Mouse (Mus musculus): ENCODE measurements around the gene Crispld2. TPM values are rescaled to one million over a fixed set of nuclear protein-coding genes. Genes with fewer than 3 reads are reported as not detected.

The Crispld2 gene
- polyA plus RNA-seq, 1 experiment from 2014 or later, result 0.36 TPM

DNA sequence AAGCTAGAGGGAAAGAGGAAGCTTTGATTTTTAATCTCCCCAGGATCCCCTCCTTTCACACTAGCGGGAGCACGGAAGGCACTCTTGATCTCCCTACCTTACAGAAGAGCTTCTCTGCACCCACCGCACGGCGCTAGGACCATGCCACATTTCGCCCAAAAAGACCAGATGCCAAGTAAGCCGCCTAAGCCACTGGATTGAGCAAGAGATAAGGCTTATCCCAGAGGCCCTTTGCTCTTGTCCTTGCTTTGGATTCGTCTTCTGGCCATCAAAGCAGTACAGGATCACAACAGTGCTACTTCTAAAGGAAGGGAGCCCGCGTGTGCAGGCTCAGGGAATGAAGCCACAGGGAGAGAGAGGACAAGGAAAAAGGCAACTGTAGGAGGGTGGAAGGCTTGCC is 102.6 kb downstream of the Crispld2 start:
- H3K36me3 ChIP-seq (ENCODE audit: control insufficient read depth, insufficient read depth, low read length), result peaks cover 21% of the 10 kb centered on the region
- H3K4me2 ChIP-seq (ENCODE audit: low read depth, low read length), result no peak overlapping the region
- no peaks in the 10 kb centered on the region for H3K9me3 ChIP-seq (ENCODE audit: control insufficient read depth, low read length)
- no peak overlapping the region for H3K27ac ChIP-seq (ENCODE audit: low read depth, low read length)
- no peaks in the 10 kb centered on the region for H3K27me3 ChIP-seq (ENCODE audit: control insufficient read depth, insufficient read depth, low read length)
- no peak overlapping the region; the same call in 1 of the 2 replicates for H3K9ac ChIP-seq (replicated peaks; ENCODE audit: low read depth, low read length)
- no peak overlapping the region for H3K4me3 ChIP-seq (ENCODE audit: low read depth, low read length)
- H3K4me1 ChIP-seq (ENCODE audit: control insufficient read depth, insufficient read depth, low read length), result peaks cover under 1% of the 10 kb centered on the region; the same call in 1 of the 2 replicates
- ATAC-seq (ENCODE audit: low read depth), result no peak
- WGBS, result 92% methylated on average over 10 of the region's 10 CpGs

DNA sequence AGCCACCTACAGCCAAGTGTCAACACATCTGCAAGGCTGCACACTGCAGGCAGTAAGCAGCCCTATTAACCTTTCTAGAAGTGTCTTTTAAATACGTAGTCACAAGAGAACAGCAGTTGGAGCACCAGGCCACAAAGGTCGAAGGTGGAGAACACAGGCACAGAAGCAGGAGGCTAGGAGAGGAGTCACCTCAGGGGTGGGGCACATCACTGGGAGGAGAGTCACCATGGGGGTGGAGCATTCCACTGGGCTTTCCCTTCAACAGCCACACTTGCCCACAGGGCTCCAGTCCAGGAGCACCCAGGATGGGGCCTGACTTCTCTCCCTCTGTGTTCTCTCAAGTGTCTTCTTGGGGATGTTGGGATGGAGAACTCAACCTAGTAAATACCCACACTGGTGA is 104.2 kb downstream of the Crispld2 start:
- no peak overlapping the region for H3K4me3 ChIP-seq (ENCODE audit: low read depth, low read length)
- peaks cover 7% of the 10 kb centered on the region for H3K4me1 ChIP-seq (ENCODE audit: control insufficient read depth, insufficient read depth, low read length)
- ATAC-seq (ENCODE audit: low read depth), result no peak
- H3K9me3 ChIP-seq (ENCODE audit: control insufficient read depth, low read length), result no peaks in the 10 kb centered on the region
- H3K9ac ChIP-seq (replicated peaks; ENCODE audit: low read depth, low read length), result no peak overlapping the region
- peaks cover 9% of the 10 kb centered on the region; the same call in 1 of the 2 replicates for H3K36me3 ChIP-seq (ENCODE audit: control insufficient read depth, insufficient read depth, low read length)
- no peak overlapping the region for H3K27ac ChIP-seq (ENCODE audit: low read depth, low read length)
- no peaks in the 10 kb centered on the region for H3K27me3 ChIP-seq (ENCODE audit: control insufficient read depth, insufficient read depth, low read length)
- WGBS, result 81% methylated on average over 2 of the region's 2 CpGs
- no peak overlapping the region for H3K4me2 ChIP-seq (ENCODE audit: low read depth, low read length)

DNA sequence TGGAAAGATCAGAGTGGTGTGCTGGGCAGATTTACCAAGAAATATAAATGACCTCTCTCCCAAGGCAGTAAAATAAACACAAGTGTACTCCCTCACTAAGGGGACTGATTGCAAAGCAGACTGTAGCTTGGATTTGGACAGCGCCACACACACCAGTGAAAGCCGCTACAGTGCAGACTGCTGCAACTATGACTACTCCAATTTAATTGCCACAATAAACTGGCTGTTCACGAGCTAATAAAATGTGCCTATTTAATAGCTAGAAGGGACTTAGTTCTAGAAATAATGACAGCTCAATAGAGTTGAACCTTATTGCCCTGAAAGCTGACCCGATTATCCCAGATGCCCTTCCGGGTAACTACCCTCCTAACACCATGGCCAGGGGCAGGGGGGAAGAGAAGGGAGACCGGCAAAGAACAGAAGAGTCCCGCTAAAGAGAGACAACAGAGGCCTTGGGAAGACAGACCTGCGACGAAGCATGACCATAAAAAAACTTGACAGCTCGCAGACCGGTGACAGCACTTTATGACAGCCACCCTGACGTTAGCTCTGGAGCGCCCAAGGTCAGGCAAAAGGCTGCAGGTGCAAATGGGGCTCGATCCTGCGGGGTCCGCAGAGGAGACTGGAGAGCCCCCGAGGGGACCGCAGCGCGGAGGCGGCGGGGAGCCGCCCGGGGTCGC is 108.3 kb downstream of the Crispld2 start:
- Histone ChIP-seq H3K9me3 (ENCODE audit: control insufficient read depth, low read length) (no peaks in the 10 kb centered on the region), H3K36me3 (ENCODE audit: control insufficient read depth, insufficient read depth, low read length) (no peaks in the 10 kb centered on the region), H3K4me1 (ENCODE audit: control insufficient read depth, insufficient read depth, low read length) (peaks cover 20% of the 10 kb centered on the region), H3K4me2 (ENCODE audit: low read depth, low read length) (peak overlapping the region; percentile 97), H3K27ac (ENCODE audit: low read depth, low read length) (peak overlapping the region; percentile 90), H3K27me3 (ENCODE audit: control insufficient read depth, insufficient read depth, low read length) (no peaks in the 10 kb centered on the region), H3K9ac (replicated peaks; ENCODE audit: low read depth, low read length) (peak overlapping the region; percentile 81), H3K4me3 (ENCODE audit: low read depth, low read length) (peak overlapping the region; percentile 89)
- peak; percentile 32; the same call in 1 of the 2 replicates for ATAC-seq (ENCODE audit: low read depth)
- 2% methylated on average over 16 of the region's 25 CpGs for whole genome bisulfite sequencing

DNA sequence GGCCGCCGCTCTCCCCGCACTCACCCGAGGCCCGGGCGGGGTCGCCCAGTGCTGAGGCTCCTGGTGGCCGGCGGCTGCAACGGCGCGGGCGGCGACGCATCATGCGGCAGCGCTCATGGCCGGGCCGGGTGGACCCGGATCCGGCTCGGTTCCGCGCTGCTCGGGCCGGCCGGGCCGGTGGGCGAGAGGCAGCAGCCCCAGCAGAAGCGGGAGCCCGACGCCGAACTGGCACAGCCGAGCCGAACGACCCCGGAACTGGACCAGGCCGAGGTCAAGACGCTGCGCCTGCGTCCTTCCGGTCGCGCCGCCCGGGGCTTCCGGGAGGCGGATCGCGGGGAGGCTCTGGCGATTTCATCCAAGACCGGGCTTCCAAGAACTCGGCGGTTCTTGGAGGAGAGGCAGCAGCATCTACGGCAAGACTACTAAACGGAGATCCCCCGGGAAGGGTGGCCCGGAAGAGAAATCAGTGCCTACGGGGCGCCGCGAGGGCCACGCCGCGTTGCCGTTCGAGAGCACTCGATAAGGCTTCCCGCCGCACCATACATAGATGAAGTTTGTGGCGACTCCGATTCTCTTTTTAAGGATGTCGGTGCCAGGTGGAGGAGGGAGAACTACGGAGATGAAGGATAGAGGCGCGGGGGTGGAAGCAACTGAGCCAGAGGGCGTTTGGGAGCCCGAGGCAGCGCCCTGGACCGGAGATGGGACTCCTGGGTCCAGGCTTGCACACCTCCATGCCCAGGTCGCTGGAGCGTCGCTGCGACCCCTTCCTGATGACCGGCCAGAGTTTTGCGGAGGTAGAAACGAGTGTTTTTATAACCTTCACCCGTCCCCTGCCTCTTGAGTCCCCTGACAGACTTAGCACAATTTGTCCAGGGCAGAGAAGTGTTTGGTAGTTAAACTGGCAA is 109.1 kb downstream of the Crispld2 start, which contains the start of gene Zdhhc7:
Zdhhc7 (minus strand) TSS at position 415 of the 905 bp plus-strand sequence.
- no peaks in the 10 kb centered on the region for H3K9me3 ChIP-seq (ENCODE audit: control insufficient read depth, low read length)
- H3K27me3 ChIP-seq (ENCODE audit: control insufficient read depth, insufficient read depth, low read length), result no peaks in the 10 kb centered on the region
- H3K9ac ChIP-seq (replicated peaks; ENCODE audit: low read depth, low read length), result peak within 1 kb of the TSS; percentile 81
- H3K4me2 ChIP-seq (ENCODE audit: low read depth, low read length), result peak within 1 kb of the TSS; percentile 97
- ATAC-seq (ENCODE audit: low read depth), result peak; percentile 77
- H3K4me3 ChIP-seq (ENCODE audit: low read depth, low read length), result peak within 1 kb of the TSS; percentile 89
- under 1% methylated on average over 72 of the region's 88 CpGs for WGBS
- H3K4me1 ChIP-seq (ENCODE audit: control insufficient read depth, insufficient read depth, low read length), result peaks cover 20% of the 10 kb centered on the region
- H3K27ac ChIP-seq (ENCODE audit: low read depth, low read length), result peak within 1 kb of the TSS; percentile 90
- no peaks in the 10 kb centered on the region for H3K36me3 ChIP-seq (ENCODE audit: control insufficient read depth, insufficient read depth, low read length)

Other genes with a start within 250 kb of the Crispld2 start
- 8.1 and 8.9 TPM in 2 replicates for gene Tldc1, start 214.0 kb upstream of the Crispld2 start, polyA plus RNA-seq (2014; fragmentation: Nextera tagmentation; extraction: Ambion mirVana)
- gene Cotl1, start 151.9 kb upstream of the Crispld2 start, polyA plus RNA-seq (2014; fragmentation: Nextera tagmentation; extraction: Ambion mirVana), result 228 and 232 TPM in 2 replicates
- 15.3 and 15.5 TPM in 2 replicates for gene Klhl36, start 130.2 kb upstream of the Crispld2 start, polyA plus RNA-seq (2014; fragmentation: Nextera tagmentation; extraction: Ambion mirVana)
- gene Usp10, start 82.1 kb upstream of the Crispld2 start, polyA plus RNA-seq (2014; fragmentation: Nextera tagmentation; extraction: Ambion mirVana), result 100 and 111 TPM in 2 replicates
- 10.3 and 18.1 TPM in 2 replicates for gene Gm20388, start 81.6 kb upstream of the Crispld2 start, polyA plus RNA-seq (2014; fragmentation: Nextera tagmentation; extraction: Ambion mirVana)
- gene Zdhhc7, start 109.0 kb downstream of the Crispld2 start, polyA plus RNA-seq (2014; fragmentation: Nextera tagmentation; extraction: Ambion mirVana), result 21.3 and 26.2 TPM in 2 replicates
- 35.3 and 36.9 TPM in 2 replicates for gene 6430548M08Rik, start 121.7 kb downstream of the Crispld2 start, polyA plus RNA-seq (2014; fragmentation: Nextera tagmentation; extraction: Ambion mirVana)
- gene Fam92b, start 185.0 kb downstream of the Crispld2 start, polyA plus RNA-seq (2014; fragmentation: Nextera tagmentation; extraction: Ambion mirVana), result 1.7 TPM in 2 replicates
- gene Gse1, start 236.0 kb downstream of the Crispld2 start, polyA plus RNA-seq (2014; fragmentation: Nextera tagmentation; extraction: Ambion mirVana), result 19.2 and 23.3 TPM in 2 replicates